Mouse (Mus musculus) liver, embryonic 11.5 days (tissue): ENCODE measurements around the gene Rras. TPM values are rescaled to one million over a fixed set of nuclear protein-coding genes. Genes with fewer than 3 reads are reported as not detected.

Source experiments
- ATAC-seq: fragments of 200-750 bp; cut with Nextera tagmentation; replicated peaks from 2 replicates; pipeline ENCODE4 v1.8.0; 2017; ENCODE audit warnings: moderate number of reproducible peaks, mild to moderate bottlenecking, moderate TSS enrichment, moderate library complexity; ENCODE audit not compliant: low FRiP score
- DNase-seq: peaks from one replicate; pipeline ENCODE4 v3.0.0-alpha.2; 2017; ENCODE audit warnings: low spot score
- H3K27ac ChIP-seq: fragments of 300-500 bp; sonication (generic); 2 replicates; pipeline ENCODE4 v1.5.1; 2014; ENCODE audit warnings: mild to moderate bottlenecking, low read depth, low read length, control low read depth
- H3K27me3 ChIP-seq: fragments of 300-500 bp; sonication (generic); replicated peaks from 2 replicates; pipeline ENCODE4 v1.6.1; 2014; ENCODE audit warnings: low read length, mixed read lengths; ENCODE audit not compliant: control insufficient read depth, insufficient read depth
- H3K36me3 ChIP-seq: fragments of 300-500 bp; sonication (generic); 2 replicates; pipeline ENCODE4 v1.6.1; 2014; ENCODE audit warnings: mild to moderate bottlenecking, low read length, moderate library complexity, mixed read lengths; ENCODE audit not compliant: control insufficient read depth, insufficient read depth
- H3K4me1 ChIP-seq: fragments of 300-500 bp; sonication (generic); replicated peaks from 2 replicates; pipeline ENCODE4 v1.6.1; 2014; ENCODE audit warnings: low read length, mixed read lengths; ENCODE audit not compliant: control insufficient read depth, insufficient read depth
- H3K4me2 ChIP-seq: fragments of 300-500 bp; sonication (generic); 2 replicates; pipeline ENCODE4 v1.6.1; 2014; ENCODE audit warnings: mild to moderate bottlenecking, control low read depth, moderate library complexity
- H3K4me3 ChIP-seq: fragments of 300-500 bp; sonication (generic); 2 replicates; pipeline ENCODE4 v1.5.1; 2014; ENCODE audit warnings: low read depth, low read length, control low read depth
- H3K9ac ChIP-seq: fragments of 300-500 bp; sonication (generic); 2 replicates; pipeline ENCODE4 v1.6.1; 2014; ENCODE audit warnings: low read depth, low read length, control low read depth
- H3K9me3 ChIP-seq: fragments of 300-500 bp; sonication (generic); 2 replicates; pipeline ENCODE4 v1.6.1; 2016; ENCODE audit warnings: low read length, inconsistent platforms, mixed read lengths; ENCODE audit not compliant: control insufficient read depth
- WGBS: fragments of 180-500 bp; shearing (Covaris S2); extraction: QIAGEN DNeasy Blood & Tissue Kit; methylation state at CpG from one replicate; pipeline ENCODE4 v1.1.7; 2014; 5-methylcytosine and 5-hydroxymethylcytosine counted together
- polyA plus RNA-seq: library from polyadenylated mRNA; unstranded; fragments of >200 nt; fragmentation: Nextera tagmentation; extraction: Ambion mirVana; gene quantifications from 2 replicates; pipeline ENCODE4 v1.2.1, GENCODE M21; 2014

Rras gene
- polyA plus RNA-seq, 1 experiment from 2014 or later, result 21.6 TPM

DNA sequence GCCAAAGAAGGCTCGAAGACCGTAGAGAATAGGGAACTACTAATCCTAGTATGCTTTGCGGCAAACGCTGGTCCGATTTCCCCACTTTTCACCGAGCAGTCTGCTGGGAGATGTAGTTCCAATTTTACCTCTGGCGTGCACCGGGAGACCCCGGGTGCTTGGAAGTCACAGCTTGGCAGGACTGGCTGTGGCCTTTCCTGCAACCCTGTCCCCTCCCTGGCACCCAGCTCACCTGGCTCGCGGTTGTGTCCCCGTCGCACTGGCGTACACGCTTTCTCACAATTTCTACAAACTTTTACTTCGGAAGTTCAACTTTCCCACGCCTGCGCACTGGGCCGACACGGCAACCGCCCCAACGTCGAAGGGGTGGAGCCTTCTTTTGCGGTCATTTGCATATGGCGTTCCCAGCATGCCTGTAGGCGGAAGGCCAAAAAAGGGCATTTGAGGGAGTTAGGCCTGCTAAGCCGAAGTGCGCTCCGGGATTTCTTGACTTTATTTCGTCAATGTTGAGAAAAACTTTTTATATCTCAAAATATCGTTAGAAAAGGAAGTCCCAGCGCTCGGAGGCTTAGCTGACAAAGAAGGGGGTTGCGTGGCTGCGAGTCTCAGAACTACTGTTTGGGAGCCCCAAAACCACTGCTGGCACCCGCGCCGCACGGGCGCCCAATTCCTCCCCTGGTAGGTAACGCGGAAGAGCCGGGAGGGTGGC is 20.4 kb upstream of the Rras start, which contains the start of gene Irf3:
Gene Irf3, plus strand, starts transcription at position 418 of the 709 bp plus-strand sequence.
- Histone ChIP-seq H3K36me3 (peaks cover 34% of the 10 kb centered on the region), H3K4me3 (peak within 1 kb of the TSS; percentile 80), H3K4me2 (peak within 1 kb of the TSS; percentile 99), H3K27me3 (no peaks in the 10 kb centered on the region), H3K4me1 (peaks cover 29% of the 10 kb centered on the region), H3K27ac (peak within 1 kb of the TSS; percentile 94), H3K9me3 (no peaks in the 10 kb centered on the region), H3K9ac (peak within 1 kb of the TSS; percentile 94)
- under 1% methylated on average over 43 of the region's 43 CpGs for WGBS
- DNase-seq, result peak; percentile 98
- peak; percentile 92 for ATAC-seq

DNA sequence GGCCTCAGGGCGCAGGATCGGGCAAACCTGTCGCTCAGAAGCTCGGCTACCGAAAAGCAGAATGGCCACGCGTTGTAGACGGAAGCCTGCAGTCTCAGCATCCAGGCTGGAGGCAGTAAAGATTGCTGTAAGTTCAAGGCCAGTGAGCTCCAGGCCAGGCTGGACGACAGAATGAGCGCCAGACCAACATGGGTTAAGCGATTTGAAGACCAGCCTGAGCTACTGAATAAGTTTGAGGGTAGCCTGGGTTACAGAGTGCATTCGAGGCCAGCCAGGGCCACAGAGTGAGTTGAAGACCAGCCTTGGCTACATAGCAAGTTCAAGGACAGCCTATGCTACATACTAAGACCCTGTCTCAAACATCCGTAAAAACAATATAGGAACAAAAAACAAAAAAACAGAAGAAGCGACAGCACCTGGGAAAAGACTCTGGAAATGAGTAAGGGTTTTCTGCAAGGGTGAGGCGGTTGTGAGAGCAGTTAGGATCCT is 19.8 kb upstream of the Rras start:
- Histone ChIP-seq H3K27me3 (no peaks in the 10 kb centered on the region), H3K4me2 (peak overlapping the region; percentile 99), H3K9me3 (no peaks in the 10 kb centered on the region), H3K36me3 (peaks cover 36% of the 10 kb centered on the region), H3K4me1 (peaks cover 29% of the 10 kb centered on the region), H3K27ac (peak overlapping the region; percentile 94), H3K4me3 (peak overlapping the region; percentile 80), H3K9ac (peak overlapping the region; percentile 94)
- ATAC-seq (0 out of 2 replicates have a peak, but pooled peaks have one; percentile 2), DNase-seq (no peak)
- 1% methylated on average over 15 of the region's 15 CpGs for WGBS

DNA sequence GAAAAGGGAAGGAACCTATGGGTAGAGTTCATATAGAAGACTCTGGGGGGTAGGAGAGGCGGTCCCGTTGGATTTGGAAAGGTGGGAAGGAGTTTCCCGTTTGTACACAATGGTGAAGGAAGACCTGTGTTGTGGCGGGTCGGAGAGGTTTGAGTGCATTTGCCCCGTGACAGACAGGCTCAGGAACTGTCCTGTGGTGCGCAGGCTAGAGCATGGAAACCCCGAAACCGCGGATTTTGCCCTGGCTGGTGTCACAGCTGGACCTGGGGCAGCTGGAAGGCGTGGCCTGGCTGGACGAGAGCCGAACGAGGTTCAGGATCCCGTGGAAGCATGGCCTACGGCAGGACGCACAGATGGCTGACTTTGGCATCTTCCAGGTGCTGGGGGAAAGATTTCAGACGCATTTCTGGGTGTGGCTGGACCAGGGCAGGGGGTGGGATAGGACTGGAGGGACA is 19.2 kb upstream of the Rras start, which contains the start of gene Bcl2l12:
Gene Bcl2l12, minus strand, starts transcription at position 212 of the 455 bp plus-strand sequence.
- whole genome bisulfite sequencing, result 2% methylated on average over 18 of the region's 18 CpGs

DNA sequence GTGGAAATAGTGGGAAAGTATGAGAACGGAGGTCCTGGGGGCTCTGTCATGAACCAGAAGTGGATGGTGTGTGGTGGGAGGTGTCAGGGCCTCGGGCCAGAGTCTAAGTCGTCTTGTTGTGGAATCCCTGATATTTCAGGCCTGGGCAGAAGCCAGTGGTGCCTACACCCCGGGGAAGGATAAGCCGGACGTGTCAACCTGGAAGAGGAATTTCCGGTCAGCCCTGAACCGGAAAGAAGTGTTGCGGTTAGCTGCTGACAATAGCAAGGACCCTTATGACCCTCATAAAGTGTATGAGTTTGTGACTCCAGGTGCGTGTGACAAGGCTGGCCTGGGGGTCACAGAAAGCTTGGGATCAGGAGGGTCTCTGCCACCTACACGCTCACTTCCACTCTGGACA is 18.0 kb upstream of the Rras start:
- no peaks in the 10 kb centered on the region for H3K9me3 ChIP-seq
- peak overlapping the region; percentile 20; the same call in 1 of the 2 replicates for H3K9ac ChIP-seq
- no peaks in the 10 kb centered on the region for H3K27me3 ChIP-seq
- H3K27ac ChIP-seq, result no peak overlapping the region
- peaks cover 49% of the 10 kb centered on the region for H3K36me3 ChIP-seq
- DNase-seq (no peak), ATAC-seq (no peak)
- WGBS, result 83% methylated on average over 11 of the region's 11 CpGs
- peaks cover 29% of the 10 kb centered on the region for H3K4me1 ChIP-seq
- H3K4me3 ChIP-seq, result no peak overlapping the region
- H3K4me2 ChIP-seq, result peak overlapping the region; percentile 99

More for the DNA sequence above, 19.2 kb upstream of the Rras start, which contains the start of gene Bcl2l12:
- H3K9ac ChIP-seq, result peak within 1 kb of the TSS; percentile 94
- H3K36me3 ChIP-seq, result peaks cover 41% of the 10 kb centered on the region
- peak within 1 kb of the TSS; percentile 94 for H3K27ac ChIP-seq
- ATAC-seq (peak; percentile 6; the same call in 1 of the 2 replicates), DNase-seq (peak; percentile 71)
- H3K9me3 ChIP-seq, result no peaks in the 10 kb centered on the region
- H3K4me3 ChIP-seq, result peak within 1 kb of the TSS; percentile 80
- H3K4me2 ChIP-seq, result peak within 1 kb of the TSS; percentile 99
- peaks cover 29% of the 10 kb centered on the region for H3K4me1 ChIP-seq
- no peaks in the 10 kb centered on the region for H3K27me3 ChIP-seq

DNA sequence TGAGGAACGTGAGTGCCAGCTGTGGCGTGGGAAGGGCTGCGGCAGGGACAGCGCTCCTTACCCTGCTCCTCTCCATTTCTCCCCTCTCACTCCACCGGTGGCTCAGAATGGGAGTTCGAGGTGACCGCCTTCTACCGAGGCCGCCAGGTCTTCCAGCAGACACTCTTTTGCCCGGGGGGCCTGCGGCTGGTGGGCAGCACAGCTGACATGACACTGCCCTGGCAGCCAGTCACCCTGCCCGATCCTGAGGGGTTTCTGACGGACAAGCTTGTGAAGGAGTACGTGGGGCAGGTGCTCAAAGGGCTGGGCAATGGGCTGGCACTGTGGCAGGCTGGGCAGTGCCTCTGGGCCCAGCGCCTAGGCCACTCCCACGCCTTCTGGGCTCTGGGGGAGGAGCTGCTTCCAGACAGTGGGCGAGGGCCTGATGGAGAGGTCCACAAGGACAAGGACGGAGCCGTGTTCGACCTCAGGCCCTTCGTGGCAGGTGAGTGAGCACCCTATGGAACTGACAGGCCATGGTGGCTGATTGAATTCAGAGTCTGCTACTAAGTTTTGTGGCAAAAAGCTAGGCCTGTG is 17.1 kb upstream of the Rras start:
- no peaks in the 10 kb centered on the region for H3K27me3 ChIP-seq
- no peak for DNase-seq
- peaks cover 29% of the 10 kb centered on the region for H3K4me1 ChIP-seq
- WGBS, result 88% methylated on average over 21 of the region's 21 CpGs
- H3K9ac ChIP-seq, result no peak overlapping the region
- H3K9me3 ChIP-seq, result no peaks in the 10 kb centered on the region
- peak overlapping the region; percentile 8; the same call in 1 of the 2 replicates for H3K27ac ChIP-seq
- H3K4me3 ChIP-seq, result no peak overlapping the region; the same call in 1 of the 2 replicates
- H3K4me2 ChIP-seq, result no peak overlapping the region
- no peak for ATAC-seq
- H3K36me3 ChIP-seq, result peaks cover 54% of the 10 kb centered on the region

DNA sequence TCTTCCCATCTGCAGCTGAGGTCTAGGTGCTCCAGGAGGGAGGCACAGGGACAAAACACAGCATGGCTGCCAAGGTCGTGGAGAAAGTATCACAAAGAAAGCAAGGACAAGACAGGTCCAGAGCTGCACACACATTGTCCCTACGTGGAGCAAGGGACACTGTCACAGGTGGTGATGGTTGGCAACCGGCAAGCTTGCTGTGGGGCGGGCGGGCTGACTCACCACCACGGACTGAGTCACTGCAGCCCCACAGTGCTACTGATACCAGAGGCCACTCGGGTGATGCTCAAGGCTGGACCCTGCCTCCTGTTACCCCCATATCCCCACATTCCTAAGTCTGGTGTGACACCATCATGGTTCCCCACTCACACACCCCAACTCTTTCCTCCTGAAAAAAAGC is 15.3 kb upstream of the Rras start:
- Histone ChIP-seq H3K9ac (no peak overlapping the region), H3K4me1 (peaks cover 20% of the 10 kb centered on the region), H3K9me3 (no peaks in the 10 kb centered on the region), H3K27ac (no peak overlapping the region), H3K4me3 (no peak overlapping the region), H3K4me2 (no peak overlapping the region), H3K27me3 (no peaks in the 10 kb centered on the region), H3K36me3 (peaks cover 70% of the 10 kb centered on the region)
- WGBS, result 78% methylated on average over 7 of the region's 7 CpGs
- DNase-seq, result no peak
- no peak for ATAC-seq

DNA sequence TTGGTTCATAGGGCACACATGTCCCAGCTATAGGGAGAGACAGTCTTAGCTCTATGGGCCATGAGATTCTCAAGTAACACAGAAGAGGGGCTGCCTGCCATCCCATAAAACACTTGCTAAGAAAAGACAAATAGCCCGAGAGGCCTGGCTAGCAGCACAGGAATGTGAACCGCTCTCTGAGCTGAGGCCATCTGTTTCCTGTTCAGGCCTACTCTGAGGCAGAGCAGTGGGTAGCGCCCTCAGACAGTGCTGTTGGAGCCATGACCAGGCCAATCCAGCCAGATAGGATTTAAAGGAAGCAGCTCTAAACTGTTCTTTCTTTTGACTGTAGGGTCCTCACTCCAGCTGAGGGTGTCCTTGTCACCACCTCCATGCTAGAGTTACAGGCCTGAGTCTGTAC is 13.2 kb upstream of the Rras start:
- DNase-seq (no peak), ATAC-seq (no peak)
- peaks cover 91% of the 10 kb centered on the region for H3K36me3 ChIP-seq
- peaks cover 5% of the 10 kb centered on the region for H3K4me1 ChIP-seq
- H3K9ac ChIP-seq, result no peak overlapping the region
- H3K27ac ChIP-seq, result no peak overlapping the region
- 49% methylated on average over 3 of the region's 3 CpGs for WGBS
- no peaks in the 10 kb centered on the region for H3K27me3 ChIP-seq
- H3K9me3 ChIP-seq, result no peaks in the 10 kb centered on the region
- no peak overlapping the region for H3K4me3 ChIP-seq
- no peak overlapping the region for H3K4me2 ChIP-seq

DNA sequence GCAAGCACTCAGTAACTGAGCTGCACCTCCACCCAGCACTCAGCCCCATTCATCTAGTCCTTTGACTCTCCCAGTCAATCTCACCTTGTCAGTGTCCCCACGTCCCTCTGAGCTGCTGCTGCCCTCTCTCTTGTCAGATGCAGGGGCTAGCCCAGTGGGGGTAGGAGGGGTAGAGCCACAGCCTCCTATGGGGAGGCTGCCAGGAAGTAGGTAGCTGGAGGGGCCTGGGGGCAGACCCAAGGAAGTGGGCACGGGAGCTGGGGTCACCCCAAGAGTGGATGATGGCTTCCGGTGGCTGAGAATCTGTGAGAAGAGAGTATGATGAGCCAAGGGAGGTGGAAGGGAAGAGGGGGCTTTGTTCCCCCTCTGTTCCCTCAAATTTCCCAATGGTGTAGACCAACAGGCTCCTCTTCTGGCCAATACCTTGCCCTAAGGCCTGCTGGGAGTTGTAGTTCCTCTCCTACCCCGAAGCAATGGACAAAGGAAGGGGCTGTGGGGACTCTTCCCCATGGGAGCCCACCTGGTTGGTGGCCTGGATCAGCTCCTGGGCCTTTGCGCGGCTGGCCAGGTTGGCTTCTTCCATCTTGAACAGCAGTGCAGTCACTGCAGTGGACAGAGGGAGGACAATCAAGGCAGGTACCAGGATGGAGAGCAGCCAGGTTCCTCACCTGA is 12.3 kb upstream of the Rras start:
- Histone ChIP-seq H3K4me2 (no peak overlapping the region), H3K27ac (no peak overlapping the region), H3K9ac (no peak overlapping the region), H3K4me3 (no peak overlapping the region), H3K4me1 (peaks cover 3% of the 10 kb centered on the region; the same call in 1 of the 2 replicates), H3K9me3 (no peaks in the 10 kb centered on the region), H3K27me3 (no peaks in the 10 kb centered on the region), H3K36me3 (peaks cover 91% of the 10 kb centered on the region)
- DNase-seq (no peak), ATAC-seq (no peak)
- 88% methylated on average over 6 of the region's 6 CpGs for WGBS
